Mouse (Mus musculus) embryonic facial prominence, embryonic 10.5 days (tissue): ENCODE results near the gene Gm17087. TPM values are rescaled to one million over a fixed set of nuclear protein-coding genes. Genes with fewer than 3 reads are reported as not detected.

Source experiments
- DNase-seq: peaks from one replicate; pipeline ENCODE4 v3.0.0-alpha.2; 2017; ENCODE audit warnings: low spot score
- H3K27ac ChIP-seq: fragments of 300-500 bp; sonication (generic); replicated peaks from 2 replicates; pipeline ENCODE4 v1.5.1; 2016; ENCODE audit warnings: mild to moderate bottlenecking
- H3K27me3 ChIP-seq: fragments of 300-500 bp; sonication (generic); replicated peaks from 2 replicates; pipeline ENCODE4 v1.6.1; 2016; ENCODE audit warnings: low read depth, mild to moderate bottlenecking; ENCODE audit not compliant: poor library complexity, severe bottlenecking
- H3K36me3 ChIP-seq: fragments of 300-500 bp; sonication (generic); replicated peaks from 2 replicates; pipeline ENCODE4 v1.6.1; 2016; ENCODE audit warnings: mild to moderate bottlenecking, moderate library complexity
- H3K4me1 ChIP-seq: fragments of 300-500 bp; sonication (generic); 2 replicates; pipeline ENCODE4 v1.6.1; 2016
- H3K4me3 ChIP-seq: fragments of 300-500 bp; sonication (generic); 2 replicates; pipeline ENCODE4 v1.5.1; 2016; ENCODE audit warnings: mild to moderate bottlenecking, moderate library complexity
- H3K9me3 ChIP-seq: fragments of 300-500 bp; sonication (generic); 2 replicates; pipeline ENCODE4 v1.6.1; 2016; ENCODE audit warnings: mild to moderate bottlenecking
- WGBS: fragments of 180-500 bp; shearing (Covaris S2); methylation state at CpG from one replicate; pipeline ENCODE4 v1.1.7; 2016; 5-methylcytosine and 5-hydroxymethylcytosine counted together
- polyA plus RNA-seq: library from polyadenylated mRNA; unstranded; fragments of >200 nt; fragmentation: Nextera tagmentation; extraction: Ambion mirVana; gene quantifications from 2 replicates; pipeline ENCODE4 v1.2.1, GENCODE M21; 2016

Gene Gm17087
- polyA plus RNA-seq, 1 experiment from 2014 or later, result not detected

- H3K27me3 ChIP-seq, result no peaks in the 10 kb centered on the region
- H3K4me3 ChIP-seq, result no peak overlapping the region
- no peaks in the 10 kb centered on the region for H3K36me3 ChIP-seq
- peaks cover 1% of the 10 kb centered on the region for H3K4me1 ChIP-seq
- no peak overlapping the region for H3K27ac ChIP-seq
- H3K9me3 ChIP-seq, result no peaks in the 10 kb centered on the region
- DNase-seq, result no peak
- 80% methylated on average over 6 of the region's 6 CpGs for WGBS
These were observed 30.2 kb downstream of the Gm17087 start for GRCm38 (mm10) chr17:8536522-8536921.

- WGBS, result 51% methylated on average over 3 of the region's 3 CpGs
- Histone ChIP-seq H3K27ac (no peak overlapping the region), H3K27me3 (no peaks in the 10 kb centered on the region), H3K4me1 (no peaks in the 10 kb centered on the region), H3K4me3 (no peak overlapping the region), H3K9me3 (no peaks in the 10 kb centered on the region), H3K36me3 (no peaks in the 10 kb centered on the region)
- no peak for DNase-seq
These were observed 32.9 kb downstream of the Gm17087 start for GRCm38 (mm10) chr17:8533828-8534227.

GRCm38 (mm10) chr17:8532609-8533008 is 34.1 kb downstream of the Gm17087 start:
- no peak overlapping the region for H3K27ac ChIP-seq
- no peaks in the 10 kb centered on the region for H3K4me1 ChIP-seq
- no peaks in the 10 kb centered on the region for H3K36me3 ChIP-seq
- no peak overlapping the region for H3K4me3 ChIP-seq
- WGBS, result 69% methylated on average over 4 of the region's 4 CpGs
- DNase-seq, result no peak
- H3K27me3 ChIP-seq, result peaks cover 9% of the 10 kb centered on the region
- H3K9me3 ChIP-seq, result no peaks in the 10 kb centered on the region

GRCm38 (mm10) chr17:8528641-8529040 is 38.1 kb downstream of the Gm17087 start:
- peaks cover 32% of the 10 kb centered on the region for H3K4me1 ChIP-seq
- 78% methylated on average over 3 of the region's 3 CpGs for WGBS
- DNase-seq, result no peak
- no peaks in the 10 kb centered on the region for H3K9me3 ChIP-seq
- peaks cover 48% of the 10 kb centered on the region for H3K27me3 ChIP-seq
- H3K27ac ChIP-seq, result no peak overlapping the region
- no peak overlapping the region for H3K4me3 ChIP-seq
- H3K36me3 ChIP-seq, result no peaks in the 10 kb centered on the region

- no peak for DNase-seq
- Histone ChIP-seq H3K27ac (no peak overlapping the region), H3K9me3 (no peaks in the 10 kb centered on the region), H3K36me3 (no peaks in the 10 kb centered on the region), H3K4me1 (peaks cover 32% of the 10 kb centered on the region), H3K4me3 (no peak overlapping the region), H3K27me3 (peaks cover 66% of the 10 kb centered on the region)
- 9% methylated on average over 9 of the region's 9 CpGs for WGBS
These were observed 39.9 kb downstream of the Gm17087 start for GRCm38 (mm10) chr17:8526815-8527261.

GRCm38 (mm10) chr17:8525971-8526740 is 40.6 kb downstream of the Gm17087 start:
- Histone ChIP-seq H3K36me3 (no peaks in the 10 kb centered on the region), H3K4me3 (peak overlapping the region; percentile 67), H3K9me3 (no peaks in the 10 kb centered on the region), H3K4me1 (peaks cover 32% of the 10 kb centered on the region), H3K27ac (no peak overlapping the region), H3K27me3 (peaks cover 67% of the 10 kb centered on the region)
- 4% methylated on average over 21 of the region's 21 CpGs for WGBS
- DNase-seq, result peak; percentile 41

- H3K27me3 ChIP-seq, result peaks cover 76% of the 10 kb centered on the region
- peak; percentile 35 for DNase-seq
- 3% methylated on average over 22 of the region's 22 CpGs for WGBS
These were observed 41.5 kb downstream of the Gm17087 start, which contains the start of gene Pde10a for GRCm38 (mm10) chr17:8525225-8525721. Gene Pde10a, plus strand, starts transcription at chr17:8525372.

GRCm38 (mm10) chr17:8524387-8525165 is 42.2 kb downstream of the Gm17087 start:
- DNase-seq, result peak; percentile 79
- peaks cover 76% of the 10 kb centered on the region for H3K27me3 ChIP-seq
- H3K4me1 ChIP-seq, result peaks cover 32% of the 10 kb centered on the region
- WGBS, result under 1% methylated on average over 42 of the region's 45 CpGs
- H3K27ac ChIP-seq, result peak overlapping the region; percentile 75
- no peaks in the 10 kb centered on the region for H3K36me3 ChIP-seq
- peak overlapping the region; percentile 67 for H3K4me3 ChIP-seq
- no peaks in the 10 kb centered on the region for H3K9me3 ChIP-seq

More at GRCm38 (mm10) chr17:8525225-8525721, 41.5 kb downstream of the Gm17087 start, which contains the start of gene Pde10a:
- Histone ChIP-seq H3K9me3 (no peaks in the 10 kb centered on the region), H3K27ac (peak within 1 kb of the TSS; percentile 75), H3K4me3 (peak within 1 kb of the TSS; percentile 67), H3K4me1 (peaks cover 32% of the 10 kb centered on the region), H3K36me3 (no peaks in the 10 kb centered on the region)

- Histone ChIP-seq H3K4me1 (peaks cover 32% of the 10 kb centered on the region), H3K36me3 (no peaks in the 10 kb centered on the region), H3K27ac (no peak overlapping the region; the same call in 1 of the 2 replicates), H3K9me3 (no peaks in the 10 kb centered on the region), H3K4me3 (peak overlapping the region; percentile 67), H3K27me3 (peaks cover 76% of the 10 kb centered on the region)
- no peak for DNase-seq
- 17% methylated on average over 3 of the region's 3 CpGs for WGBS
These were observed 42.8 kb downstream of the Gm17087 start for GRCm38 (mm10) chr17:8523986-8524385.

GRCm38 (mm10) chr17:8516006-8516405 is 50.7 kb downstream of the Gm17087 start:
- 87% methylated on average over 6 of the region's 6 CpGs for WGBS
- no peaks in the 10 kb centered on the region for H3K9me3 ChIP-seq
- DNase-seq, result no peak
- no peak overlapping the region for H3K4me3 ChIP-seq
- no peak overlapping the region for H3K27ac ChIP-seq
- no peaks in the 10 kb centered on the region for H3K36me3 ChIP-seq
- H3K4me1 ChIP-seq, result 0 out of 2 replicates have a peak, but pooled peaks cover 3% of the 10 kb centered on the region
- peaks cover 12% of the 10 kb centered on the region for H3K27me3 ChIP-seq
